Mouse (Mus musculus) cortical plate, adult 2 months (tissue): ENCODE measurements around the gene Sumo1.

ENCODE experiments used
- CTCF ChIP-seq: fragments of 200-500 bp; IDR thresholded peaks from 2 replicates; pipeline ENCODE4 v1.5.1; 2011; ENCODE audit warnings: mild to moderate bottlenecking, control low read depth, low read length; ENCODE audit not compliant: insufficient read depth; ENCODE audit errors: extremely low read depth
- POLR2A ChIP-seq: fragments of 200-500 bp; IDR thresholded peaks from 2 replicates; pipeline ENCODE4 v1.6.1; 2011; ENCODE audit warnings: mild to moderate bottlenecking, low read length, control low read depth; ENCODE audit not compliant: insufficient read depth; ENCODE audit errors: extremely low read depth

DNA sequence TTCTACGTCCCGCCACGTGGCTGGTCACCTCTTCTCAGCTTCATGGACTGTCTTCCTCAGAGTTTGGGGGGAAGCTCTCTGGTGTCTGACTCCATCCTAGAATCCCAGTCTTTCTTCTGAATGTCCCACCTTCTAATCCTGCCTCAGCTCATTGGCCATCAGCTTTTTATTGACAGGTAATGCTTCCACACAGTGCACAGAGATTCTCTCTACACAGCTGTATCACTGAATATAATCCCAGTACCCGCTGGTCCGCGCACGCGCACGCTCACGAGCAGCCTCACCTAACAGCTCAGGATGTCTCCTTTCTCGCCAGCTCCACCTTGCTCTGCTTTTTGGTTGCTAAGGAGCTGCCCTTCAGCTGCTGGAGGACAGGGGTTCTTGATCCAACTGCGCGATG lies 64.2 kb downstream of the Sumo1 start:
- no peak for TF ChIP-seq POLR2A
- TF ChIP-seq CTCF: no peak
